Mouse (Mus musculus) thymus, postnatal 14 days (tissue): ENCODE measurements at regions not wholly inside any gene's neighbourhood (a gene's known extent, or its start where the extent isn't known, plus 50 kb on each side); places are given as distances from the start of the nearest gene placed in this dataset.

Experiments used
- DNase-seq: peaks from one replicate; pipeline ENCODE4 v3.0.0; 2021

- peak; percentile 8 for DNase-seq
Measured at GRCm38 (mm10) chr6:133904501-133904900, 50.9 kb upstream of the Kap start.

- DNase-seq, result no peak
Measured at GRCm38 (mm10) chr6:133934667-133935066, 81.1 kb upstream of the Kap start.

GRCm38 (mm10) chr6:133935671-133936070, 82.1 kb upstream of the Kap start:
- DNase-seq, result no peak

- DNase-seq, result no peak
Measured at GRCm38 (mm10) chr6:133959902-133960634, 75.4 kb upstream of the Etv6 start.

GRCm38 (mm10) chr6:133960713-133961112, 74.8 kb upstream of the Etv6 start:
- peak; percentile 80 for DNase-seq

GRCm38 (mm10) chr6:133962641-133963040, 72.9 kb upstream of the Etv6 start:
- DNase-seq, result no peak

- DNase-seq, result no peak
Measured at GRCm38 (mm10) chr6:133963264-133963663, 72.2 kb upstream of the Etv6 start.

GRCm38 (mm10) chr6:133967286-133967685, 68.2 kb upstream of the Etv6 start:
- DNase-seq, result no peak

- no peak for DNase-seq
Measured at GRCm38 (mm10) chr6:133972054-133972705, 63.3 kb upstream of the Etv6 start.

GRCm38 (mm10) chr6:133973205-133973838, 62.2 kb upstream of the Etv6 start:
- no peak for DNase-seq

GRCm38 (mm10) chr6:133975951-133976350, 59.5 kb upstream of the Etv6 start:
- no peak for DNase-seq

GRCm38 (mm10) chr6:133976854-133977253, 58.6 kb upstream of the Etv6 start:
- no peak for DNase-seq

- DNase-seq, result no peak
Measured at GRCm38 (mm10) chr6:133983804-133984514, 51.5 kb upstream of the Etv6 start.

GRCm38 (mm10) chr6:133984666-133985355, 50.7 kb upstream of the Etv6 start:
- DNase-seq, result no peak
